Mouse (Mus musculus) liver, postnatal 0 days (tissue): ENCODE measurements at regions not wholly inside any gene's neighbourhood (a gene's known extent, or its start where the extent isn't known, plus 50 kb on each side); places are given as distances from the start of the nearest gene placed in this dataset.

Experiments
- CTCF ChIP-seq: sonication (generic); IDR thresholded peaks from 2 replicates; pipeline ENCODE4 v1.5.1; 2016; ENCODE audit warnings: antibody characterized with exemption, low read depth
- EP300 ChIP-seq: IDR thresholded peaks from 2 replicates; pipeline ENCODE4 v1.6.1; 2016; ENCODE audit warnings: antibody characterized with exemption, low read depth, mild to moderate bottlenecking

DNA sequence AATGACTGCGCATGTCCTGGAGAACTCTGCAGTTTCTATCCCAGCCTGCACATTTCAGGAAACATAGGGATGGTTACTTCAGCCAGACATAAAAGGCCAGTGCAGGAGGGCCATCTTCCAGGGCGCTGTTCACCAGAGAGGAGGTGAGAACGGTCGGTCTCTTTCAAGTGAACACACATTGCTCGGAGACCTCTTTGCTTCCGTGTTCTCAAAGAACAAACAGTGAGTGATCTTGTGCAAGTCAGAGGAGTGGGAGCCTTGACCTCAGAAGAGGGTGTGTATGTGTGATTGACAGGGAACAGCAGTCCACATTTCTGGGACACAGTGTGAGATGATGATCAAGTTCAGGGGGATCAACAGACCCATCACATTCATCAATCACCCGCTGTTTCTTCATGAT is 102.7 kb upstream of the Hs3st3a1 start:
- TF ChIP-seq CTCF (no peak), EP300 (no peak)
